Mouse (Mus musculus) erythroblast, adult 5-6 weeks (primary cell): ENCODE results near the gene Tm7sf3. TPM values are rescaled to one million over a fixed set of nuclear protein-coding genes. Genes with fewer than 3 reads are reported as not detected.

Experiments used
- ATAC-seq: replicated peaks from 2 replicates; pipeline ENCODE4 v1.8.0; 2016; ENCODE audit warnings: moderate number of reproducible peaks, mild to moderate bottlenecking, moderate TSS enrichment, inconsistent platforms; ENCODE audit not compliant: poor library complexity, low FRiP score, severe bottlenecking
- total RNA-seq, 2 experiments: library from RNA; stranded (forward) in 1 of 2; stranded (reverse) in 1 of 2; fragments of 150-400 nt in 1 of 2; fragments of 200-764, 138-1000 nt in 1 of 2; gene quantifications; 2 replicates each; pipeline versions ENCODE4 v1.2.3 to v1.2.4; 2015 to 2017; ENCODE audit warnings: low replicate concordance in 2 of 2

Gene Tm7sf3
- total RNA-seq (2015; ENCODE audit: low replicate concordance) (18.6 and 27.8 TPM in 2 replicates), total RNA-seq (2017; ENCODE audit: low replicate concordance) (33.0 TPM in 2 replicates)

GRCm38 (mm10) chr6:146642276-146643183 lies at the start of gene Tm7sf3, which contains the start of gene Med21:
TSS of gene Tm7sf3 (minus strand) at chr6:146642824.
TSS of gene Med21 (plus strand) at chr6:146642547.
- ATAC-seq, result peak; percentile 91

GRCm38 (mm10) chr6:146688861-146689260 lies 46.2 kb upstream of the Tm7sf3 start:
- ATAC-seq, result no peak

GRCm38 (mm10) chr6:146688010-146688409 lies 45.4 kb upstream of the Tm7sf3 start:
- ATAC-seq, result no peak

GRCm38 (mm10) chr6:146686463-146687196 lies 44.0 kb upstream of the Tm7sf3 start:
- no peak for ATAC-seq

GRCm38 (mm10) chr6:146685781-146686308 lies 43.2 kb upstream of the Tm7sf3 start:
- peak; percentile 72 for ATAC-seq

GRCm38 (mm10) chr6:146683881-146684280 lies 41.3 kb upstream of the Tm7sf3 start:
- ATAC-seq, result no peak

- no peak for ATAC-seq
These were observed 35.8 kb upstream of the Tm7sf3 start for GRCm38 (mm10) chr6:146678136-146679070.

GRCm38 (mm10) chr6:146676904-146677303 lies 34.3 kb upstream of the Tm7sf3 start:
- ATAC-seq, result no peak

GRCm38 (mm10) chr6:146674881-146675536 lies 32.4 kb upstream of the Tm7sf3 start:
- no peak for ATAC-seq

- no peak for ATAC-seq
These were observed 31.8 kb upstream of the Tm7sf3 start for GRCm38 (mm10) chr6:146674420-146674819.

GRCm38 (mm10) chr6:146673696-146674095 lies 31.1 kb upstream of the Tm7sf3 start:
- no peak for ATAC-seq

GRCm38 (mm10) chr6:146672106-146672505 lies 29.5 kb upstream of the Tm7sf3 start:
- ATAC-seq, result no peak

- ATAC-seq, result no peak
These were observed 28.6 kb upstream of the Tm7sf3 start for GRCm38 (mm10) chr6:146670956-146671855.

- ATAC-seq, result no peak
These were observed 26.0 kb upstream of the Tm7sf3 start for GRCm38 (mm10) chr6:146668606-146669005.

GRCm38 (mm10) chr6:146666811-146667210 lies 24.2 kb upstream of the Tm7sf3 start:
- ATAC-seq, result no peak

- peak; percentile 66 for ATAC-seq
These were observed 22.8 kb upstream of the Tm7sf3 start for GRCm38 (mm10) chr6:146665408-146665807.

- no peak for ATAC-seq
These were observed 22.3 kb upstream of the Tm7sf3 start for GRCm38 (mm10) chr6:146664917-146665316.

- no peak for ATAC-seq
These were observed 21.5 kb upstream of the Tm7sf3 start for GRCm38 (mm10) chr6:146664116-146664515.
